Mouse (Mus musculus) thymus, adult 2 months (tissue): ENCODE data around the gene Ndufb4.

Source experiments
- CTCF ChIP-seq: fragments of 200-500 bp; IDR thresholded peaks from 2 replicates; pipeline ENCODE4 v1.5.1; 2012; ENCODE audit warnings: mild to moderate bottlenecking, control low read depth, low read length, moderate library complexity, borderline replicate concordance; ENCODE audit not compliant: control insufficient read depth, poor library complexity, insufficient read depth; ENCODE audit errors: extremely low read depth
- POLR2A ChIP-seq: fragments of 200-500 bp; IDR thresholded peaks from 2 replicates; pipeline ENCODE4 v1.6.1; 2012; ENCODE audit warnings: mild to moderate bottlenecking, low read length, control low read depth, moderate library complexity; ENCODE audit not compliant: control insufficient read depth, poor library complexity, insufficient read depth; ENCODE audit errors: extremely low read depth

- TF ChIP-seq CTCF (no peak), POLR2A (no peak)
Observed at GRCm38 (mm10) chr16:37689251-37689926, 35.1 kb upstream of the Ndufb4 start.
